Mouse (Mus musculus) intestine, postnatal 0 days (tissue): ENCODE measurements around the gene Tspan18. TPM values are rescaled to one million over a fixed set of nuclear protein-coding genes. Genes with fewer than 3 reads are reported as not detected.

Experiments used
- ATAC-seq: fragments of 200-750 bp; cut with Nextera tagmentation; 2 replicates; pipeline ENCODE4 v1.8.0; 2017; ENCODE audit warnings: mild to moderate bottlenecking, moderate TSS enrichment, moderate library complexity
- H3K27ac ChIP-seq: fragments of 300-500 bp; sonication (generic); 2 replicates; pipeline ENCODE4 v1.5.1; 2014; ENCODE audit warnings: mild to moderate bottlenecking, low read depth, low read length, moderate library complexity
- H3K27me3 ChIP-seq: fragments of 300-500 bp; sonication (generic); replicated peaks from 2 replicates; pipeline ENCODE4 v1.6.1; 2014; ENCODE audit warnings: low read length, mixed read lengths; ENCODE audit not compliant: control insufficient read depth, insufficient read depth
- H3K36me3 ChIP-seq: fragments of 300-500 bp; sonication (generic); 2 replicates; pipeline ENCODE4 v1.6.1; 2014; ENCODE audit warnings: mild to moderate bottlenecking, moderate library complexity; ENCODE audit not compliant: control insufficient read depth, insufficient read depth
- H3K4me1 ChIP-seq: fragments of 300-500 bp; sonication (generic); replicated peaks from 2 replicates; pipeline ENCODE4 v1.6.1; 2014; ENCODE audit warnings: antibody characterized with exemption, low read length, mixed read lengths; ENCODE audit not compliant: control insufficient read depth, insufficient read depth
- H3K4me2 ChIP-seq: fragments of 300-500 bp; sonication (generic); replicated peaks from 2 replicates; pipeline ENCODE4 v1.6.1; 2014; ENCODE audit warnings: low read depth, mild to moderate bottlenecking, moderate library complexity
- H3K4me3 ChIP-seq: fragments of 300-500 bp; sonication (generic); 2 replicates; pipeline ENCODE4 v1.5.1; 2014; ENCODE audit warnings: low read depth, low read length
- H3K9ac ChIP-seq: fragments of 300-500 bp; sonication (generic); 2 replicates; pipeline ENCODE4 v1.6.1; 2014; ENCODE audit warnings: mild to moderate bottlenecking, low read depth, low read length
- H3K9me3 ChIP-seq: fragments of 300-500 bp; sonication (generic); 2 replicates; pipeline ENCODE4 v1.6.1; 2016; ENCODE audit warnings: mixed run types; ENCODE audit not compliant: control insufficient read depth
- CTCF ChIP-seq: sonication (generic); IDR thresholded peaks from 2 replicates; pipeline ENCODE4 v1.5.1; 2016; ENCODE audit warnings: low read depth, mild to moderate bottlenecking, control low read depth, antibody characterized with exemption, moderate library complexity
- WGBS: fragments of 180-500 bp; shearing (Covaris S2); extraction: QIAGEN DNeasy Blood & Tissue Kit; methylation state at CpG from one replicate; pipeline ENCODE4 v1.1.7; 2014; 5-methylcytosine and 5-hydroxymethylcytosine counted together
- polyA plus RNA-seq: library from polyadenylated mRNA; unstranded; fragments of >200 nt; fragmentation: Nextera tagmentation; extraction: Ambion mirVana; gene quantifications from 2 replicates; pipeline ENCODE4 v1.2.1, GENCODE M21; 2015

Gene Tspan18
- polyA plus RNA-seq, 1 experiment from 2014 or later: 18.0 TPM

DNA sequence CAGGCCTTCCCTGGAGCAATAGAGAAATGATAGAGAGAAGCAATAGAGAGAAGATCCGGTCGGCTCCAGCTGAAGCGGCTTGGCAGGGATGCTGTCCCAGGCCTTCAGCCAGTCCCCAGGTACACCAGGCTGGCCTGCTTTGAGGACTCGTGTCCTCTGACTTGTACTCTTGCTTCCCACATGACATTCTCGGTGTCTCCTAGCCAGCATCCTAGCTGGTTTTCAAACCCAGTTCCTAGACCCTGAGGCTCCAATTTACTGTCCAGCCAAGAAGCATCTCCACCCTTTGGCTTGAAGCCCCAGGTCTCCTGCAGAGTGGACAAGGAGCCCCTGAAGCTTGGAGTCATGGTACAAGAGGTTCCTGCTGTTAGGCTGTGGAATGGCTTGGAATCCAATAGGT is 92.1 kb downstream of the Tspan18 start:
- Histone ChIP-seq H3K27ac (no peak overlapping the region), H3K4me2 (no peak overlapping the region), H3K36me3 (no peaks in the 10 kb centered on the region; the same call in 1 of the 2 replicates), H3K9ac (no peak overlapping the region), H3K27me3 (no peaks in the 10 kb centered on the region), H3K9me3 (no peaks in the 10 kb centered on the region), H3K4me1 (no peaks in the 10 kb centered on the region), H3K4me3 (no peak overlapping the region)
- ATAC-seq: no peak
- WGBS: 88% methylated on average over 5 of the region's 5 CpGs
- TF ChIP-seq CTCF: no peak

GRCm38 (mm10) chr2:93238864-93239263 is 95.4 kb downstream of the Tspan18 start:
- 84% methylated on average over 6 of the region's 6 CpGs for WGBS
- Histone ChIP-seq H3K27ac (no peak overlapping the region), H3K4me2 (no peak overlapping the region), H3K9ac (no peak overlapping the region), H3K4me3 (no peak overlapping the region), H3K36me3 (no peaks in the 10 kb centered on the region; the same call in 1 of the 2 replicates), H3K27me3 (no peaks in the 10 kb centered on the region), H3K4me1 (no peaks in the 10 kb centered on the region), H3K9me3 (no peaks in the 10 kb centered on the region)
- TF ChIP-seq CTCF: no peak
- ATAC-seq: no peak

DNA sequence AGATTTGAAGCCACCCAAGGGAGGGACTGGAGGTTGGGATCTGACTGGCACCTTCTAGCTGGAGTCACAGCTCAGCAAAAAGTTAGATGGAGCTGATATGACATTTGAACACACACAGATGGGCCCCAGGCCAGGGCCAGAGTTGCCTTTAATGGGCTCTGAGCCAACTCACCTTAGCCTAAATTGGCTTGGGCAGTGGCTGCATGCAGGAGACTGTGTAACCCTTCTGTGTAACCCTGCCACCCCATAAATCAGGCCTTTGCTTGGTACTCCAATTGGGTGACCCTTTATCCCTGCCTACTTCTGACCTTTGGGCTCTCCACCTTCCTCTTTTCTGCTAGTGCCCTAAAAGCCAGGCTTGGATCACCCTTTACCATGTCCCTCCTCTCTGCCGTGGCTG is 97.2 kb downstream of the Tspan18 start:
- H3K9me3 ChIP-seq: no peaks in the 10 kb centered on the region
- H3K36me3 ChIP-seq: no peaks in the 10 kb centered on the region; the same call in 1 of the 2 replicates
- TF ChIP-seq CTCF: no peak
- no peak overlapping the region for H3K4me3 ChIP-seq
- H3K4me2 ChIP-seq: no peak overlapping the region
- no peak overlapping the region for H3K9ac ChIP-seq
- no peaks in the 10 kb centered on the region for H3K4me1 ChIP-seq
- H3K27ac ChIP-seq: no peak overlapping the region
- 0 out of 2 replicates have a peak, but pooled peaks have one; percentile 22 for ATAC-seq
- no peaks in the 10 kb centered on the region for H3K27me3 ChIP-seq
- 53% methylated on average over 1 of the region's 1 CpGs for WGBS

- Histone ChIP-seq H3K4me3 (no peak overlapping the region), H3K27ac (no peak overlapping the region), H3K4me1 (no peaks in the 10 kb centered on the region), H3K27me3 (no peaks in the 10 kb centered on the region), H3K9me3 (no peaks in the 10 kb centered on the region), H3K9ac (no peak overlapping the region), H3K36me3 (no peaks in the 10 kb centered on the region; the same call in 1 of the 2 replicates), H3K4me2 (no peak overlapping the region)
- ATAC-seq: no peak
- no peak for TF ChIP-seq CTCF
- 57% methylated on average over 1 of the region's 1 CpGs for WGBS
Observed at GRCm38 (mm10) chr2:93232141-93232540, 102.2 kb downstream of the Tspan18 start.

DNA sequence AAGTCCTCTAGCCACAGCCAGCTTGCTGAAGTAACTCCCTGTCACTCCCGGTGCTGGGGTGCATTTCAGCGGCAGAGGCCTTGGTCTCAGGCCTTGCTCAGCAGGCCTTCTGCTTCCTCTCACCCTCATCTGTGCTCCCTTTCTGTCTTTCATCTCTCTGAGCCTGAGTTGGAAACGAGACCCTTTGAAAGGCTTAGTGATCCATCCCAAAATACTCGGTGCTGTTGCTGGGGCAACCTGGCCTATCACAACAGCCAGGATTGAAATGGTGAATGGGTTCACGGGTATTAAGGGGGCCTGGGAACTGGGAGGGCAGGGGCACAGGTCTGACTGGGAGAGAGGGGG is 105.9 kb downstream of the Tspan18 start:
- Histone ChIP-seq H3K4me2 (no peak overlapping the region), H3K9me3 (no peaks in the 10 kb centered on the region), H3K27ac (no peak overlapping the region), H3K4me1 (0 out of 2 replicates have a peak, but pooled peaks cover 3% of the 10 kb centered on the region), H3K4me3 (no peak overlapping the region), H3K36me3 (no peaks in the 10 kb centered on the region; the same call in 1 of the 2 replicates), H3K27me3 (no peaks in the 10 kb centered on the region), H3K9ac (no peak overlapping the region)
- no peak for TF ChIP-seq CTCF
- ATAC-seq: no peak
- WGBS: 50% methylated on average over 5 of the region's 5 CpGs

DNA sequence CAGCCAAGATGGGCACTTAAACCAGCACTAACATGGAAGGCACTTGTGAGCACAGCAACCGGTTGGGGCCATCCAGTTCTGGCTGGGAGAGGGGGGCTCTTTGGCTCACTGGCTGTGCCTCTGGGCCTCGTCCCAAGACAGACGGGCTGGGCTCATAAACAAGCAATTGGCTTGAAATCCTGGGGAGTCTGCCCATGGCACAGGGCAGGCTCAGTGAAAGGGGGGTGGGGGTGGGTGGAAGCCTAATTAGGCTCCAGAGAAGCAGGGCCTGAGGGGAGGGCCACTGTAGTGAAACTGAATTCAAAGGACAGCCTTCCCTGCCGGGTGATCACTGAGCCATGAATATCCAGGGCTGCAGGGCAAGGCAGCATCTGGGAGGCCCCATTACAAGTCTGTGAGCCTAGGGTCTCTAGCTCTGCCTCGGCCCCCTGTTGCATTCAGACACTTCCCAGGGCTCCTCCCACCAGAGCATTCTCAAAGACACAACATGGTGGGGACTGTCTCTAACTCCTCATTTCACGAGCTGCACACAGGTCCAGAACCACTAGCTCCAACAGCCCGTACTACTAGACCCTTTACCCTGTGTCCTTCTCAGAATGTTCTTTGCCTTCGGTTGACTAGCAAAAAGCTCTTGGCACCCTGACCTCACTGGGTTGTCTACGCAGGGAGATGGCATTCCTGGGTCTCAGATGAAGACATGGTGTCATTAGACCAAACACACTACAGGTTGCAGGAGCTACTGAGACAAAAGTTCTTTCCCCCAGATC is 106.4 kb downstream of the Tspan18 start:
- H3K4me2 ChIP-seq: no peak overlapping the region
- no peak overlapping the region for H3K27ac ChIP-seq

More for the DNA sequence above, 106.4 kb downstream of the Tspan18 start:
- no peaks in the 10 kb centered on the region; the same call in 1 of the 2 replicates for H3K36me3 ChIP-seq
- no peak for TF ChIP-seq CTCF
- no peak overlapping the region for H3K4me3 ChIP-seq
- H3K4me1 ChIP-seq: 0 out of 2 replicates have a peak, but pooled peaks cover 3% of the 10 kb centered on the region
- no peaks in the 10 kb centered on the region for H3K9me3 ChIP-seq
- no peaks in the 10 kb centered on the region for H3K27me3 ChIP-seq
- WGBS: 69% methylated on average over 9 of the region's 9 CpGs
- H3K9ac ChIP-seq: no peak overlapping the region
- ATAC-seq: no peak
